Mouse (Mus musculus) retina, postnatal 7 days (tissue): ENCODE results near the gene Dock2.
A peak's percentile ranks its signal among the peaks of the same experiment; 100 is the strongest.

Experiments
- DNase-seq: peaks from one replicate; pipeline ENCODE4 v3.0.0-alpha.2; 2012; ENCODE audit warnings: low read depth, low spot score

The Dock2 gene

DNA sequence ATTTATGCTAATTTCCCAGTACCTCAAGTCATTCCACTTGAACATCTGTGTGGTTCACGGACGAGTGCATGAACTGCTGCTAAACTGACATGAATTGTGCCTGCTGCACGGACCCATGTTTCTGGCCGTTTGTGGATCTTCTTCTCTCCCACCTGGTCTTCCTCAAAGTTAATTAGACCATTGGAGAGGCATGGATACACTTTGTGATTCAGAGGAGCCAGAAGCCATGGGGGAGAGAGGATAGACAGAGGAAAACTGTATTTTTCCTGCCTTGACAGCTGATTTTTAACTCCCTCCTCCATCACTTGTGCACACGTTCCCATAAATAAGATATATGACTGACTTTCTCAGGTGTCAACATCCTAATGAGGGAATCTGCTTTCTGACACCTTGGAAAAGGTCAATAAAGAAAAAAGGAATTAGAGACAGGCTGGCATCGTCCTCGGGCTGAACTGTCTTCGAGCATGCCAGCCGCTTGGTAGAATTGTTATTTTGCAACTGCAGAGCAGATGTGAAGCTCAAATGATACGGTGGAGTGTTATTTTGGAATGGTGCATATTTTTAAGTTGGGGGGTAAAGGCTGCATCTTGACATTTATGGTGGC is 434.1 kb downstream of the Dock2 start:
- DNase-seq, result no peak

DNA sequence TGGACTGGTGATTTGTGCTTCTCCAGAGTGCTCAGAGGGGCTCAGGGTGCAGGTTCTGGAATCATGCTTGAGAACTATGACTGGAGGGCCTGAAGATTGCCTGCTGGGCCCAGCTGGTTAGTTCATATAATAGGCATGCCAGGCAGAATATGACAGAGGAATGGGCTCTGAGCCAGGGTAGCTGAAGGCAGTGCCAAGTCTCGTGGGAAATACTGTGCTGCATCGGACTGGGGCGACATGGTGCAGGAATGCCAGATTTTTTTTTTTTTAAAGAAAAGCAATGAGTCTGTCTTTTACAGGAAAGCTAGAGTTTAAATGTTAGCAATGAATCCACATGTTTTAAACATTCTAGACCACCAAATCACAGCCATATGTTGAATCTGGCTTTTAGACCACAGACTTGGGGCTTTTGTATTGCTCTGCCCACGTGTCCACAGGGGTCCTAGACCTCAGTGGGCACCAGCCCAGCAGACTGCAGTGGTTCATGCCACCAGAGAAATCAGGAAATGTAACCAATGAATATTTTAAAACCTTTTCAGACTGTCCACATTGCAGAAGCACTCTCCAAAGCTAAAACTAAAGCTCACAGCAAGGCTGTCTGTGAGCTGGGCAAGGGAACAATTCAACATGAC is 435.3 kb downstream of the Dock2 start:
- peak; percentile 23 for DNase-seq

DNA sequence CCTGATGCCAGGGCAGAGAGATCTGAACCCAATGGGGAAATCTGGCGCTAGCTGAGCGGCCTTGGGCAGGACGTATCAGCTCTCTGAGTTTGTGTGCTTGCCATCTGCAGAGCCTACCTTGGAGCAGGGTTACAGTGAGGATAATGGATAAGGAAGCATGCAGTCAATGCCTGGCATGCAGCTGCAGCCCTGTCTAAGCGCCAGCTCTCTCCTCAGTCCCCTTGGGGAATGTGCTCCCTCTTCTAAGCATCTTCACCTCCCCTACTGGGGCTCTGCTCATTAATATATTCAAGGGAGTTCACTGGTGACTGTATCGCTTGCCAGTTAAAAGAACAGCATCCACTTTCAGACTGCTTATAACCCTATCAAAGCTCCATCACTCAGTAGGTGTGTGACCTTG is 439.4 kb downstream of the Dock2 start:
- DNase-seq, result no peak

DNA sequence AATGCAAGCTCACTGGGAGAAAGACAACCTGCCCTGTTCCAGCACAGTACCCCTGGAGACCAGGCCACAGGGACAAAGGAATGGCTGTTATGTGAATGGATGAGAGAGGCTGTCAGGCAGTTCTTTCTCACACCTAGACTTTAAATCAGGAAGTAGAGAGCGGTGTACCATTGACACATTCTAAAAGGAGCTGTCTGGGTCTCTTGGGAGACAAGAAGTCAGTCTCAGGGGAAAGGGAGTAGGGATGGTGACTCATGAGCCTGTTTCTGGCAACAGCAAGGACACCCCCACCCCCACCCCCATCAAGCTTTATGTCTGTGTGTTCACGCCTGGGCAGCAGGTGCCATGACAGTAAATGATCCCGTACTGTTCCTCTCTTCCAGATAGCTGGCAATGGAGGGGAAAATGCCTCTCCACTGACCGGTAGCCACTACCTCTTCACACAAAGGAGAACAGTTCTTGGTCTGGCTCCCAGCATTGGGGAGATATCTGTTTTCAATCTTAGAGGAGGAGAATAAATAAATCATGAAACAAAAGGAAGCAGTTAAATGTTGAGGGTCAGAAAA is 439.9 kb downstream of the Dock2 start:
- DNase-seq, result no peak

DNA sequence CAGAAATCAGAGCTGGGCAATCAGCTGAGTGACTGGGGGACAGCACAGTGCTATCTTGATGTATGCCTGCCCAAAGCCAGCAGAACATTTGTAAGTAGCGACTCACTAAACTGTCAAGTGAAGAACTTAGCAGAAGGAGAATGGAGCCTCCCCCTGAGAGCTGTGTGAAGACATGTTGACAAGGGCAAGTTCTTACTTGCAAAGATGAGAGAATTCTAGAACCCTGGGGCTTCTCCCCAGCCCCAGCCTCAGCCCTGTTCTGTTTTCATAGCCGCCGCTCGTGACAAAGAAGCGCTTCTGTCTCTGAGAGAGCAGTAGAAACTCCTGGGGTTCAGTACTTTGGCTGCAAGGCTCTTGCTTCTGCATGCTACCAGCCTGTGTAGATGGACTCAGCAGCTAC is 444.0 kb downstream of the Dock2 start:
- no peak for DNase-seq

DNA sequence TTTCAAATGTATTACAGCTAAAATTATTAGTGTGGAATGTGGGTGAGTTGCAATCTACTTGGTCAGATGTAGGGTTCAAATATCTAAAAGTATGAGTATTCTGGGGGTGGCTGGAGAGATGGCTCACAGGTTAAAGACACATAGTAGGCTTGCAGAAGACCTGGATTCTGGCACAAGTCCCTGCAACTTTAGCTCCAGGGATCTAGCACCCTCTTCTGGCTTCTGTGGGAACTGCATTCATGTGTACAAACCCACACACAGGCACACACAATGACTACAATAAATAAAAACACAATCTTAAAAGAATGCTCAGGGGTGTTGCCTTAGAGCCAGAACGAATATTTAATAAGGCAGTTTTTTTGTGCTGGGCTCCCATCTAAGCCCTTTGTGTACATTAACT is 445.8 kb downstream of the Dock2 start:
- no peak for DNase-seq

DNA sequence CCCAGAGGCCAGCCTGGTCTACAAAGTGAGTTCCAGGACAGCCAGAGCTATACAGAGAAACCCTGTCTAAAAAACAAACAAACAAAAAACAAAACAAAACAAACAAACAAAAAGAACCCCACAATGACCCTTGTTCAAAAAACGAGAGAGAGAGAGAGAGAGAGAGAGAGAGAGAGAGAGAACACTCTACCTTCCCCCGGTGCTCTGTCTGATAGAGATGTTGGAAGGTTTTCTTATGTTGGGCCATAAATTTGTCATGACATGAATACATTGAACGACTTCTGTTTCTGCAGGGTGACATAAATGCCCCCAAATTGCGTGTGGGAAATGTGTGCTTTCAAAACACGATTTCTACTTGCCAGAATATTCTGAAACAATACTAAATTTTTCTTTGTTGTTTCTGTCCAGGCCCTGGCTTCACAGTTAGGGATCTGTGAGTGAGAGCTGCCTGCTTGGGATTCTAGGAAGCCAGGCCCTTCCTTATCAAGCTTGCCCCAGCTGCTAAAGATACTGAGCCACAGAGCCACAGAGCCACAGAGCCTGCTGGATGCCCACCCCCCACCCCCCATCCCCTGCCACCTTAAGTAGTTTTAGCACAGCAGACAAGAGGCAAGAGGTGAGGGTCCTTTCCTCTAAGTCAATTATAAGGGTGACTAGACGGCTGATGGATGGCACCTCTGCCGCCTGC is 451.2 kb downstream of the Dock2 start:
- DNase-seq, result no peak

DNA sequence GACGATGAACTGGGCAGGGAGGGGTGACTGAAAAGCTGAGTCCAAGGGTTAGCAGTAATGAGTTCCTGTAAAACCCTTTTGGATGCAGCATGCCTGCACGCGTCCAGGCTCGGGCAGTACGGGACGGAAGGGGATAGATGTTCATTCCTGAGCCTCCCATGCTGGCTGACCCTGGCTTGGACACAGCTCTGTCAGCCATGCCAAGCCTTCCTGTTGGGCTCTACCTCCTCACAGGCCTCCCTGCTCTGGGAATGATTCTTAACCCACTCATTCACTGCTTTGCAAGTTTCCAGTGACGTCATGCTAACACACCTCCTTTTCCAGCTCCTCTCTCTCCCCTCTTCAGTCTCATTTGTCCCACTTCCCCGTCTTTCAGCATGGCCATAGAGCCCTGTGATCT is 460.0 kb downstream of the Dock2 start:
- DNase-seq, result no peak

DNA sequence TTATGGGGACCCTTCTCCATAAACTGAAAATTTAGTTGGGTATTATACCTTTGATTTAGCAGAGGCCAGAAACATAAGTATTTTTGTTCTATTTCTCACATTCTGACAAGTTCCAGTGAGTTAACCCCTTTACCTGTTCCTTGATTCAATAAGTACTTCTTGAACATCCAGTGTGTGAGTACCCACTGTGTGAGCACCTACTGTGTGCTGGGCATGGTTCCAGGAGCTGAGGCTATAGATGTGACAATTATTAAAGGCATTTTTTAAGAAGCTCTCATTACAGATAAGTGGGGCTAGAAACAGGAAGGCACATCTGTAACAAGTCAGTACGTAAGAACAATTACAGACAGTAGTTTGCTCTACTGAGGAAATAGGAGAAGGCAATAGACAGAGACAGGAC is 464.4 kb downstream of the Dock2 start:
- DNase-seq, result no peak

DNA sequence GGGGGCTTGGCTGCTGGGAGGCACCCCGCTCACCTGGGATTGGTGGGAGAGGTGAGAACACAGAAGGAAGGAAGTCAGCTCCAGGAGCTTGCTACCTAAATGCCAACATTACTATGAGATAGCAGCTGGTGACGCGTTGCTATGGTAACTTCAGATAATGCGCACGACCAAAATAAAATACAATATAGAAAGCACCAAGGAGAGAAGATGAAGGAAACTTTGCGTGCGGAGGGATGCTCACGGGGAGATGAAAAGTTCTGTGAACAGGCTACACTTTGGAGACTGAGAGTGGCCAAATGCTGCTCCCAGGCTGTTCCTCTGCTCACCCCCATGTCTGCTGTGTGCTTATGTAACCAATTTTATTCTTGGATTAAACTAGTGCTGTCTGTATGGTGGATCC is 466.7 kb downstream of the Dock2 start:
- no peak for DNase-seq

DNA sequence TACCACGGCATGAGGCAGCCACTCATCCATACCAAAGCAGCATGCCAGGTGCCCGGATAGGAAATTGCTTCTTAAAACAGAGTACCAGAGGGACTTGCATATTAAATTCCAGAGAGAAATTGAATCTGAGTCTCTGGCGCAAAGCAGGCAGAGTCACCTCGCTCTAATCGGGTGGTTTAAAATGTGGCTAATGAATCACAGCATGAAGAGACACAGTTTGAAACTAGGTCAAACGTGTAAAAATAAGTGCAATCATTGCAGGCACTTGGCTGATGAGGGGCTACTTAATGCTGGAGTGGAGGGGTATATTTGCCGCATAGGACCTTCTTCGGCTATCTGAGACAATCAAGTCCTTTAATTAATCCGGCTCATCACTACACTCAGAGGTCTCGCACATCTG is 467.5 kb downstream of the Dock2 start:
- no peak for DNase-seq

DNA sequence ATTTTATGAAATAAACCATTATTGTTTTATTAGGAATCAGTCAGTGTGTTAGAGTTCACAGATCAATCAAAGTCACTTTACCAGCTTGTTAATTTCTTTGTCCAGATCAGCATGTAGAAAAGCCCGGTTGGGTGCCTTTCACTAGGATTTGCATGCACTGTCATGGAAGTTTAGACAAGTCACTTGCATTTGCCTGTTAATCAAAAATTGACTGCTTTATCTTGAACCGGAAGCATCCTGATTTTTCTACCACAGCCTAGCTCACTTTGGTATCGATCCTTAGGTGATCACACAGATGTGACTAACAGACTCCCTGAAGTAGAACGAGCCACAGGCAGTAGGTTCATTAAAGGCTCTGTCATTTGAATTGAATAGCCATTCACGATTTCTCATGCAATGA is 468.3 kb downstream of the Dock2 start:
- no peak for DNase-seq

DNA sequence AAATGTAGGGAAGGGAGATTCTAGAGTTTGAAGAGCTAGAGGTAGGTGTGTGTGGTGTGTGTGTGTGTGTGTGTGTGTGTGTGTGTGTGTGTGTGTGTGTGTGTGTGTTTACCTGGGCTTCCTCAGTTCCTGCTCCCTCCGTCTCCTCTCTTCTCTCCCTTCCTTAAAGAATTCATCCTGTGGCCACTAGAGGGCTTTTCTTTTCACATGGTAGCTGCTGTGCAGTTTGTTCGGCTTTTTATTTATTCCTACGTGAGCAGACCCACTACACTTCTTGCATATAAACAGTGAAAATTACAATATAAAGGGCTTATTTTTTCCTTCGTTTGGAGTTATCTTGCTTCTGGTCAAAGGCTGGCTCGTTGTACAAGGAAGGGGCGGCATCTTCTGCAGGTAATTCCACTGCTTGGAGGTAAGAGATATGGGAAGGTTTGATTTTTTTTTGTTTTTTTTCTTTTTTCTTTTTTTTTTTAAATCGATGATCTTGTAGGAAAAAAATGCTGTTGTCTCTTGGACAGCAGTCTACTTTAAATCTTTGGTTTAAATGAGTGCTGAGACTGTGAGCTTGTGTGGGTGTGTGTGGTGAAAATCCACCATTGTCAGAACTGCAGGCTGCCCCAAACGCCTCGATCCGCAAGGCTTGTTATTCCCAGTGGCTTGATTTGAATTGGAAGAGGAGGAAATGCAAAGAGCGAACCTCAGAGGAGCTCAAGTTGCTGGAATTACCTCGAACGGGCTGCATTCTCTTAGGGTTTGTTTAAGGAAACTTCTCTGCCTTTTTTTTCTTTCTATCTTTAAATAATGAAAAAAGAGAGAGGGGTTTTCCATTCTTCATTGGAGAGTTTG is 468.9 kb downstream of the Dock2 start, which contains the start of gene Fam196b:
Gene Fam196b, plus strand, starts transcription at position 289 of the 846 bp plus-strand sequence.
- DNase-seq, result peak; percentile 24

DNA sequence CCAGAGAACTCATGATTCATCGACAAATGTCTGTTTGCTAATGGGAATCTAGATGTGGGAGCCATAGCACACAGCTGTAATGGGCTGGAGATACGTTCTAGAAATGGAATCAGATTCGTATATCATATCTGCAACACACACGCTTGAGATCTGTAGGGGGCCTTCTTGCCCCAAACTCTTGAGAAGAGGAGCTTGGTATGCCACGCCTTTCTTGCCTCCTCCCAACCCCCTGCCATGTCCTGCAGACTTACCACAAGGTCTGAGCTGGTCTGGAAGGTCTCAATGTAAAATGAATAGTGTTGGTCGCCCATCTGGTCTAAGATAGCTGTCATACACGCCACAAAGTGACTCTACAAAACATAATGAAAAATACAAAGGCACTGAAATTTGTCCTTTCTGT is 471.5 kb downstream of the Dock2 start:
- DNase-seq, result no peak

DNA sequence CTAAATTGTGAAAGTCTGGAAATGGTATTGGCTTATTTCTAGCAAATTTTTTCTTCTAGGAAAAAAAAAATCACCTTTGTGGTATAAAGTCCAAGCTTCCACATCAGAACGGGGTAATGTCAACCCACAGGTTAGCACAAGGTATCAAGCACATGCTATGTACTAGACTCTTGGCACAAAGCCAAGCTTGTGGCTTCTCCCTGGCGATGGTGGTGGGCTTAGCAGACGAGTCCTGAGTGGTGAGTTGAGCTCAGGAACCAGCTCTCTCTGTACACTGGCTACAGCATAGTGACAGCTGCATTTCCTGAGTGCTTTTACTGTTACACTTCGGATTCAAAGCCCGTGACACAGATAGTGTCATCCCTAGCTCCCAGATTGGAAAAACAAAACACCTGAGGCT is 472.0 kb downstream of the Dock2 start:
- DNase-seq, result no peak

DNA sequence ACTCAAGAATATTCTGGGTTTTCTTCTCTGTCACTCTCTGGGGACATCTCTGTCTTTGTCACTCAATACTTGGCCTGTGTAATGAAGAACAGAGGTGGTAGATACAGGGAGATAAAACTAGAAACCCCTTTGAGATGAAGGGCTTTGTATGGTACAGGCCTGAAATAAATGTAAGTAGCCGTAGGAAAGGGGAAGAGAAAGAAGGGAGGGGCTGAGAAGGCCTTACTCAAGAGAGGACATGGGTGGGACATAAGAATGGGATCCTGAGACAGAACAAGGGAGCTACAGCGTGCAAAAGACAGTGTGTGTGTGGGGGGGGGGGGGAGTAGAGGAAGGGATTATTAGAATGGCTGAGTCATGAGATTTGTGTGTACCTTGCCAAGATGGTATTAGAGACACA is 474.3 kb downstream of the Dock2 start:
- no peak for DNase-seq

DNA sequence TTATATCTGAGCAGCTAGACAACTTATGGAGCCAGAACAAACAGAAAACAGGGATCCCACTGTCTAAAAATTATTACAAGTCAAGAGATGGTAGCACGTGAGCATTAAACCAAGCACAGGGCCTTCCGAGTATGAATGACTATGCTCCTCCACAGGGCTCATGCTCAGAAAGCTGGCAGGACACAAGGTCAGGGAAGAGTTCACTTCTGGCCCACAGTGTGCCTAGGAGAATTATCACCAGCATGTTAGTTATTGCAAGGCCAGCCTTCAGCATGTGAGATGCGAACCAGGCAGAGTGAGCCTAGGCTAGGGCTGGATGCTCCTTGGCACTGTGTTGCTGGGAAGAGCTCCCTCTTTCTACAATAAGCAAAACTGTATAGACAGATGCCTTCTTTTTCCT is 475.0 kb downstream of the Dock2 start:
- no peak for DNase-seq

DNA sequence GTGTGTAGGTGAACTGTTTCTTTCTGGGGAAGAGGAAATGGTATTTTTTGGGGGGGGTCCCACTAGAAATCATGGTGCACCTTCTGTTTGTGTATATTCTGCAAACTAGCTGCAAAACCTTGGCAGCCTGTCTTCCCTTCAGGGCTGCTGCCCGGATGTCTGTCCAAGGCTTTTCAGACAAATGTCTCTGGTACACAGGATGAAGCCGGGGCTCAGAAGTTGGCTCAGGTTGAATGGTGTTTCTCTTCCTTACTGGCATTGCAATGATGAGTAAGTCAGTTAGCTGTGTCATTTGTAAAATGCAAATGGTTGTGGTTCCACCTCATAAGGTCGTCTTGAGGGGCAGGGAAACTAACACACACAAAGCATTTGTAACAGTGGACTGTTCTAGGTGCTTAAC is 477.5 kb downstream of the Dock2 start:
- DNase-seq, result no peak

DNA sequence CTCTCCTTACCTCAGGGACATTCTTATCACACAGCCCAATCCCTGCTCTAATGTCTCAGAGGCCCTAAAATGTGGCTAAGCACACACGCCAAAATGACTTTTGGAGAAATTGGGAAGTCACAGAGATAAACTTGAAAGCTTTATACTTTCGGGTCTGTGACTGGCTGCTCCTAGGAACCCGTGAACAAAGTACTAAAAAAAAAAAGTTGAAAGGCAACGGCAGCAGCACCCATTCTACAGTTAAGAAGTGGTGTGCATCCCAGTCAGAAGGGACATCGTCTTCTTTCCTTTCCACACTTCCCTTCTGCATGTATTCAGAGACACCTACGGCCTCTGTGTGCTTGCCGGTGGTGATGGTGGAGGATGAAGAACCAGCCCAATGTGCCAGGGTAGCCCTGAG is 483.6 kb downstream of the Dock2 start:
- DNase-seq, result no peak

DNA sequence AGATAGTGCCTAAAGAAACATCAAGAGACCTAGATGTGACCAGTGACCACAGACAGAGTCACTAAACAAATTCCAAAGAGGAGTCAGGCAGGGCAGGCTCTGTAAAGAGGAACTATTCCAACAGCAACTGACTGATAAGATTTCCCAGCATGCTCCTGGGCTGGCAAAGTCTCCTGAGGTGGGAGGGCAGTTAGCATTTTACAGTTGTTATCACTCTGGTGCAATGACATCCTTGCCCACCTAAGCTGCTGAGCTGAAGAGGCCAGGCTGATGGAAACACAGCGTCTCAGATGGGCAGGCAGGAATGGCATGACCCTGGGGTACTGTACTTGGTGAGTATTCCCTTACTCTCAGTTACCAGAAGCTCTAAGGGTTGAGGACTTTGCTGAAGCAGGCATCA is 484.1 kb downstream of the Dock2 start:
- DNase-seq, result no peak

DNA sequence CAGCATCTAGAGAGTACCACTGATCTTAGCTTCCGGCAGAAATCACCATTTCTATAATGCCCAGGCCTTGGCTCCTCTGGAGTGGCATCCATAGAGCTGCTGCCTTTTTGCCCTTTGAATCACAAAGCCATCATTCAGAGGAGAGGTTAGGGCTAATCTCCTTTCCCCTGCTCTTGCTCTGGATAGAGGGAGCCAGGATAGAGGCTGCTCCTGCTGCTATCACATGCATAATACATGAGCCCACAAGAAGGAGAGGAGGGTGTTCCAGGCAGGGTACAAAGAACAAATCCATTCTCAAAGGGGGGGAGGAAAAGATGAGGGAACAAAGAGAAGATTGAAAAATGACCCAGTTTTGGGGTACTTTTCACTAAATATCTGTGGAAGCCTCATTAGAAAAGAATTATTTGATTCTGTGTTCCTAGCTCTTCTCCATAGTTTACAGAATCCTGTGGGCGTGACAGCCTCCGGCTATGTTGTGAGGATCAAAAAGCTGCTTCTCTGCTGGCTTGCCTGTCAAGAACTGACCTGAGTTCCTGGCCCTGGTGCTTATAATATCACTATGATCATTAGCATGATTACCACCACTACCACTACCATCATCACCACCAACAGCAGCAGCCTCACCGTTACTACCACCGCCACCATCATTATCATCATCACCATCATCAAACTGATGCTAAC is 485.9 kb downstream of the Dock2 start:
- no peak for DNase-seq
